Mouse (Mus musculus) small intestine, adult 2 months (tissue): ENCODE measurements at regions not wholly inside any gene's neighbourhood (a gene's known extent, or its start where the extent isn't known, plus 50 kb on each side); places are given as distances from the start of the nearest gene placed in this dataset.

Experiments
- CTCF ChIP-seq: fragments of 200-500 bp; IDR thresholded peaks from 2 replicates; pipeline ENCODE4 v1.5.1; 2012; ENCODE audit warnings: low read depth, mild to moderate bottlenecking, control low read depth, inconsistent platforms, low read length, moderate library complexity, mixed read lengths; ENCODE audit not compliant: insufficient replicate concordance, insufficient read length; ENCODE audit errors: extremely low read depth
- POLR2A ChIP-seq: fragments of 200-500 bp; IDR thresholded peaks from 2 replicates; pipeline ENCODE4 v1.6.1; 2012; ENCODE audit warnings: low read depth, mild to moderate bottlenecking, control low read depth, inconsistent platforms, low read length, moderate library complexity

GRCm38 (mm10) chr19:37769376-37769775, 71.8 kb downstream of the Cyp26a1 start:
- no peak for TF ChIP-seq CTCF
- no peak for TF ChIP-seq POLR2A
